Mouse (Mus musculus) CH12F3 (cell line): ENCODE data around the gene Atp6ap1l.
"Not testable (repeated sequence)": the region's sequence is repeated elsewhere in the genome, so short reads cannot be mapped to it uniquely, and the experiment has no call there.

Experiments
- in situ Hi-C: fragments of 300-500 bp; cut with MboI; formaldehyde crosslinking; loops from 2 replicates; pipeline ENCODE4 v1.14.3; 2020; ENCODE audit warnings: low sequenced_read_pairs

The Atp6ap1l gene

GRCm38 (mm10) chr13:90905176-90905575 lies at the start of gene Atp6ap1l:
Gene Atp6ap1l (minus strand): TSS chr13:90905355.
- in situ Hi-C loops, result no loop called here

GRCm38 (mm10) chr13:90939600-90939999 lies 34.4 kb upstream of the Atp6ap1l start:
- in situ Hi-C loops, result loop anchor here (25.0 kb wide), 1 partner anchor 698 kb away; no protein-coding TSS in a partner anchor

- in situ Hi-C loops, result loop anchor here (25.0 kb wide), 1 partner anchor 698 kb away; no protein-coding TSS in a partner anchor
Observed at GRCm38 (mm10) chr13:90939192-90939591, 34.0 kb upstream of the Atp6ap1l start.

GRCm38 (mm10) chr13:90935852-90936251 lies 30.7 kb upstream of the Atp6ap1l start:
- in situ Hi-C loops, result loop anchor here (25.0 kb wide), 1 partner anchor 701 kb away; no protein-coding TSS in a partner anchor

GRCm38 (mm10) chr13:90933256-90933655 lies 28.1 kb upstream of the Atp6ap1l start:
- in situ Hi-C loops, result loop anchor here (25.0 kb wide), 1 partner anchor 704 kb away; no protein-coding TSS in a partner anchor

- in situ Hi-C loops, result loop anchor here (25.0 kb wide), 1 partner anchor 707 kb away; no protein-coding TSS in a partner anchor
Observed at GRCm38 (mm10) chr13:90929847-90930246, 24.7 kb upstream of the Atp6ap1l start.

- in situ Hi-C loops, result loop anchor here (25.0 kb wide), 1 partner anchor 709 kb away; no protein-coding TSS in a partner anchor
Observed at GRCm38 (mm10) chr13:90928266-90928665, 23.1 kb upstream of the Atp6ap1l start.

GRCm38 (mm10) chr13:90926938-90927633 lies 21.9 kb upstream of the Atp6ap1l start:
- in situ Hi-C loops, result loop anchor here (25.0 kb wide), 1 partner anchor 710 kb away; no protein-coding TSS in a partner anchor

GRCm38 (mm10) chr13:90926125-90926765 lies 21.1 kb upstream of the Atp6ap1l start:
- in situ Hi-C loops, result loop anchor here (25.0 kb wide), 1 partner anchor 711 kb away; no protein-coding TSS in a partner anchor

GRCm38 (mm10) chr13:90925191-90925590 lies 20.0 kb upstream of the Atp6ap1l start:
- in situ Hi-C loops, result loop anchor here (25.0 kb wide), 1 partner anchor 712 kb away; no protein-coding TSS in a partner anchor

- in situ Hi-C loops, result no loop called here
Observed at GRCm38 (mm10) chr13:90924072-90924471, 18.9 kb upstream of the Atp6ap1l start.

GRCm38 (mm10) chr13:90923617-90924016 lies 18.5 kb upstream of the Atp6ap1l start:
- in situ Hi-C loops, result not testable (repeated sequence)

- in situ Hi-C loops, result no loop called here
Observed at GRCm38 (mm10) chr13:90922751-90923612, 17.8 kb upstream of the Atp6ap1l start, which contains the start of gene Rps23. Gene Rps23 (plus strand): TSS chr13:90922958.

GRCm38 (mm10) chr13:90914721-90915120 lies 9.6 kb upstream of the Atp6ap1l start:
- in situ Hi-C loops, result no loop called here

GRCm38 (mm10) chr13:90913675-90914192 lies 8.6 kb upstream of the Atp6ap1l start:
- in situ Hi-C loops, result no loop called here

GRCm38 (mm10) chr13:90912760-90913674 lies 7.9 kb upstream of the Atp6ap1l start:
- in situ Hi-C loops, result no loop called here

GRCm38 (mm10) chr13:90907376-90907775 lies 2.2 kb upstream of the Atp6ap1l start:
- in situ Hi-C loops, result no loop called here

- in situ Hi-C loops, result no loop called here
Observed at GRCm38 (mm10) chr13:90896821-90897220, 8.3 kb downstream of the Atp6ap1l start.

- in situ Hi-C loops, result no loop called here
Observed at GRCm38 (mm10) chr13:90896098-90896497, 9.1 kb downstream of the Atp6ap1l start.
